Mouse (Mus musculus): ENCODE results near the gene Ngrn. TPM values are rescaled to one million over a fixed set of nuclear protein-coding genes. Genes with fewer than 3 reads are reported as not detected.

Gene Ngrn
- total RNA-seq (2012; rRNA removed), result 32.1 and 33.3 TPM in 2 replicates
- total RNA-seq (2014; rRNA removed), result 43.2 and 45.6 TPM in 2 replicates
- 28.3 and 30.9 TPM in 2 replicates for polyA plus RNA-seq (2012; ENCODE audit: insufficient read length, low read depth)

DNA sequence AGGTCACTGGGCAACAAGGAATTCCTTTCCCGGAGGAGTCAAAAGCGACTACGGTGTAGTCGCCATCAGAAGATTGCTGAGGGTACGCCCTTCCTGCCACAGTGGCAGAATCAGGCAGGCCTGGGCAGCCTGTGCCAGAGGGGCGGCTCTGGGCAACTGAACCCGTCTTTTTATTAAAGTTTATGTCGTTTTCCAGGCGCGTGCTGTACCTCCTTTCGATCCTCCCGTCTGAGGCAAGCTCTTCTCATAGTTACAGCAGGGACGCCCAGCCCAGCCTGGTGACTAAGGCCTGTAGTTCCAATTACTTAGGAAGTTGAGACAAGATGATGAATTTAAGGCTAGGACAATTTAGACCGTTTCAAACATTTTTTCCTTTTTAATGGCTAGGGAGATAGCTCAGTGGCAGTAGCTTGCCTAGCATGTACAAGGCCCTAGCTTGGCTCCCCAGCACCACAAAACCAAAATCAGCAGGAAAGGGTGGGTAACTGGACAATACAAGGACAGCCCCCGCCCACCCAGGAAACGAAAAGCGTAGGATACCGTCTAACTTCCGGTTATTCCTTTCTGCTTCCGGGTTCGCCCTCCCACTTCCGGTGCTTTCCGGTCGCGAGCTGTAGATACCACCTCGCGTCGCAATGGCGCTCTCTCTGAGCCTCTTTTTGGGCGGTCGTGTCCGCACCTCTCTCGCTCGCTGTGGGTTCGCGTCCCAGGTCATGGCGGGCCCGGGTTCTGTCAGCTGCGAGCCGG is at the start of gene Ngrn:
Gene Ngrn (plus strand): TSS at position 591 of the 747 bp plus-strand sequence.
- Histone ChIP-seq H3K9ac (ENCODE audit: insufficient read depth, low read depth) (peak within 1 kb of the TSS; percentile 81), H3K79me2 (replicated peaks; ENCODE audit: control insufficient read depth, extremely low read depth, insufficient read depth, poor library complexity, severe bottlenecking) (peaks cover 23% of the 10 kb centered on the region), H3K27me3 (replicated peaks) (no peaks in the 10 kb centered on the region), H3K4me2 (ENCODE audit: insufficient read depth, low read depth, poor library complexity, severe bottlenecking) (peak within 1 kb of the TSS; percentile 78), H3K4me3 (replicated peaks in 1 of 3; ENCODE audit: low read depth in 2 of 3, low read length in 2 of 3, poor library complexity in 1 of 3) (peak within 1 kb of the TSS; percentile 80 to 99 (median 83)), H3K4me1 (ENCODE audit: control insufficient read depth in 1 of 2, insufficient read depth in 2 of 2) (peaks cover 3 to 23% of the 10 kb centered on the region in 2 experiments; a peak in 2 of 4 replicates), H3K27ac (ENCODE audit: insufficient read depth, low read depth) (peak within 1 kb of the TSS; percentile 49), H3K9me3 (replicated peaks; ENCODE audit: low read length) (no peaks in the 10 kb centered on the region), H3K36me3 (replicated peaks in 1 of 2; ENCODE audit: control insufficient read depth in 1 of 2, insufficient read depth in 1 of 2, low read length in 1 of 2) (peaks cover 20 to 28% of the 10 kb centered on the region in 2 experiments)
- TF ChIP-seq SMC3 (IDR thresholded peaks at IDR 0.05; ENCODE audit: low read depth, low read length) (no peak), JUND (conservative IDR thresholded peaks at IDR 0.05; ENCODE audit: low read depth, low read length) (no peak), HCFC1 (IDR thresholded peaks at IDR 0.05; ENCODE audit: low read depth, low read length) (peak; percentile 92), PAX5 (IDR thresholded peaks at IDR 0.05; ENCODE audit: low read length) (no peak), TBP (conservative IDR thresholded peaks at IDR 0.05; ENCODE audit: low read depth, low read length) (peak; percentile 89), BHLHE40 (IDR thresholded peaks at IDR 0.05; ENCODE audit: low read depth, low read length) (0 out of 2 replicates have a peak, but pooled peaks have one; percentile 14), POLR2AphosphoS2 (IDR thresholded peaks at IDR 0.05; ENCODE audit: low read depth, low read length) (peak; percentile 95), USF2 (conservative IDR thresholded peaks at IDR 0.05; ENCODE audit: low read depth, low read length) (no peak), MAX (IDR thresholded peaks at IDR 0.05; ENCODE audit: low read length) (peak; percentile 73; the same call in 1 of the 2 replicates), CHD2 (IDR thresholded peaks at IDR 0.05; ENCODE audit: low read length) (peak; percentile 72), ZC3H11A (IDR thresholded peaks at IDR 0.05; ENCODE audit: low read depth, low read length) (no peak), EP300 (IDR thresholded peaks at IDR 0.05; ENCODE audit: low read length) (no peak), NELFE (IDR thresholded peaks at IDR 0.05; ENCODE audit: low read depth, low read length) (peak; percentile 97), MAFK (IDR thresholded peaks at IDR 0.05; ENCODE audit: insufficient replicate concordance, low read length) (no peak), USF1 (IDR thresholded peaks at IDR 0.05; ENCODE audit: low read depth, low read length) (no peak), CTCF (conservative IDR thresholded peaks at IDR 0.05 in 1 of 2, IDR thresholded peaks at IDR 0.05 in 1 of 2; ENCODE audit: low read depth in 2 of 2, low read length in 2 of 2) (no peak; a peak in 1 of 4 replicates), TCF12 (IDR thresholded peaks at IDR 0.05; ENCODE audit: low read depth, low read length) (peak; percentile 84), ETS1 (conservative IDR thresholded peaks at IDR 0.05; ENCODE audit: low read depth, low read length) (no peak; the same call in 1 of the 2 replicates), KAT2A (IDR thresholded peaks at IDR 0.05; ENCODE audit: insufficient replicate concordance, low read length) (peak; percentile 89; the same call in 1 of the 2 replicates), MYC (IDR thresholded peaks at IDR 0.05; ENCODE audit: low read depth, low read length) (peak; percentile 78; the same call in 1 of the 2 replicates), ZNF384 (IDR thresholded peaks at IDR 0.05; ENCODE audit: low read depth, low read length) (no peak), CHD1 (IDR thresholded peaks at IDR 0.05; ENCODE audit: low read depth, low read length) (no peak), UBTF (IDR thresholded peaks at IDR 0.05; ENCODE audit: low read depth, low read length) (no peak), MXI1 (IDR thresholded peaks at IDR 0.05; ENCODE audit: low read depth, low read length) (peak; percentile 89), GABPA (IDR thresholded peaks at IDR 0.05; ENCODE audit: insufficient replicate concordance, low read depth, low read length) (no peak; the same call in 1 of the 2 replicates), JUN (IDR thresholded peaks at IDR 0.05; ENCODE audit: insufficient read depth, low read depth, low read length) (no peak), MEF2A (IDR thresholded peaks at IDR 0.05; ENCODE audit: borderline replicate concordance, low read depth, low read length) (peak; percentile 36; the same call in 1 of the 2 replicates), RCOR1 (conservative IDR thresholded peaks at IDR 0.05; ENCODE audit: low read depth, low read length) (peak; percentile 82), ELF1 (IDR thresholded peaks at IDR 0.05; ENCODE audit: low read depth, low read length) (peak; percentile 97), POLR2A (IDR thresholded peaks at IDR 0.05; ENCODE audit: low read depth, low read length) (peak; percentile 90), MAZ (IDR thresholded peaks at IDR 0.05; ENCODE audit: low read depth, low read length) (peak; percentile 82), ZKSCAN1 (IDR thresholded peaks at IDR 0.05; ENCODE audit: borderline replicate concordance, low read depth, low read length) (no peak), IRF4 (IDR thresholded peaks at IDR 0.05; ENCODE audit: low read depth, low read length) (peak; percentile 88), SIN3A (IDR thresholded peaks at IDR 0.05; ENCODE audit: low read length) (peak; percentile 92), RAD21 (IDR thresholded peaks at IDR 0.05; ENCODE audit: low read depth, low read length) (no peak), ZMIZ1 (IDR thresholded peaks at IDR 0.05; ENCODE audit: low read depth, low read length) (peak; percentile 87), E2F4 (IDR thresholded peaks at IDR 0.05; ENCODE audit: insufficient replicate concordance, low read depth, low read length) (no peak), NRF1 (IDR thresholded peaks at IDR 0.05; ENCODE audit: low read depth, low read length) (peak; percentile 18; the same call in 1 of the 2 replicates)
- in situ Hi-C loops (cut with MboI; ENCODE audit: low pct_ligation_motif_present, low pct_unique_long_range_greater_than_20kb, low sequenced_read_pairs) (loop anchor here (25.0 kb wide), 1 partner anchor 248 kb away; the partner anchor contains the start of gene Zfp710), dilution Hi-C loops (cut with MboI; ENCODE audit: extremely low pct_ligation_motif_present, extremely low pct_unique_long_range_greater_than_20kb, low sequenced_read_pairs) (no loop called here)
- DNase-seq (ENCODE audit: extremely low read depth), result peak; percentile 90
